Mouse (Mus musculus) 416B (cell line): ENCODE measurements at regions not wholly inside any gene's neighbourhood (a gene's known extent, or its start where the extent isn't known, plus 50 kb on each side); places are given as distances from the start of the nearest gene placed in this dataset.
"Not testable (repeated sequence)": the region's sequence is repeated elsewhere in the genome, so short reads cannot be mapped to it uniquely, and the experiment has no call there.

Experiments
- DNase-seq: peaks from one replicate; pipeline ENCODE4 v3.0.0; 2011; ENCODE audit warnings: low read depth

DNA sequence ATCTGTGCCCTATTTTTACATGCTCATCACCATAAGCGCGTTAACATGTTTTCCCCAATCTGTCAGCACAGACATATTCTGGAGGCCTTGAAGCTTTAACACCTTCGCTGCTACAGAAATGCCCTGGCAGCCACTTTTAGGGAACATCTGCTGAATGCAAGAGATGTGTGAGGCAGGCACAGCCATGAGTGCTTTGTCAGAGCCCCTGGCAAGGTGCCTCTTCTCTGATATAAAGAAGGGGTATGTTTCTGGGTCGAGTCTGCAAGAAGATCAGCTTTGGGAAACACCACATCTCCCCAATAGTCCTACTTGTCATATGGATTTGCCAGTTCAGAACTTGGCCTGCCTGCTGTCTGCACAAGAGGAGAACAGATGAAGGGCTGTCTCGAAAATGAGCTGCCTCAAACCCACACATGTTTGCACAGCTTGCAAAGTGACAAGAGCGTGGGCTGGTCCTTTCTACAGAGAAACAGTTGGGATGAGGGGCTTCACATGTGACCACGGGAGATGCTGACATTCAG lies 1263.3 kb upstream of the Klhl29 start:
- no peak for DNase-seq

DNA sequence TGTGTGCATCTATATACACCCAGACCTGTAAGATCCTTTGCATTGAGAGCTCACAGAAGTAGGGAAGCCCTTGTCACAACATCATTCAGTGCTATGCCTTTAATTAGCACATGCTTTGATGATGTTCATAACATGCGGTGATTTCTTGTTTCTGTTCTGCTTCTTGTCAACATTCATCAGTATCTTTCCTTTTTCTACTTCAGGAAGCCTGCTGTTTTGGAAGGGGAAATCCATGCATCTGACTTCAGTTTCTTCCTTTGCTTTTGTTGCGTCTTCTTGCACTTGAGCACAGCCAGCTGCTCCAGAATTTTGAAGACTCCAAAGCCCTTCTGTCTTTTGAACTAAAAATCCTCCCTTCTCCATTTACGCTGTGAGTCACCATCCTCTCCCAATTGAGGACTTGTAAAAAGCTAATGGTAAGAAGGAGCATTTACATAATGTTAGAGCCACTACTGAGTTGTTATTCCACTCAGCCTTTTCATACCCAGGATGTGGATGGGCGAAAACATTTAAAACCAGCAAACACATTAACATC lies 1262.4 kb upstream of the Klhl29 start:
- DNase-seq, result no peak

DNA sequence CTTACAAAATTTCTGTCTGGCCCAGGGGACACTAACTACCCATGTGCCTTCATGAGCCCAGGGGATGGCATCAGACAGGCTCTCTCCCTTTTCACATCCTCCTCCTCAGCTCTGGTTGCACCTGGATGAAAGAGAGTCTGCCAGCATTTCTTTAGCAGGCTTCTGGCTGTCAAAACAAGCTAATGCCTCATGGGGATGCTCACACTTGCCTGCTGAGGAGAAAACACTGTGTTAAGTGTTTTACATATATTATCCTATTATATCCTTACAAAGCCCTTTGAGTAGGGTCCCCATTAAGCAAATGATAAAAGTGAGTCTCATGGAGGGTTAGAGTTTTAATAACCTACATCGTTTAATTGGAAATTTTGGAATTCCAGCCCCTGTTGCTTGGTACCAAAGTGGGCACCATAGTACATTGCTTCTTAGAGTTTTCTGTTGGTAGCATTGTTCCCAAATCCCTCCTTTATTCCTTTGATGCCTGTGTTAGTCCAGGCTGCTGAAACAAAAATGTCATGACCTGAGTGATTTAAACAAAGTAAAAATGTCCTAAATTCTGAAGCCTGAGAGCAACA lies 1247.2 kb upstream of the Klhl29 start:
- no peak for DNase-seq

DNA sequence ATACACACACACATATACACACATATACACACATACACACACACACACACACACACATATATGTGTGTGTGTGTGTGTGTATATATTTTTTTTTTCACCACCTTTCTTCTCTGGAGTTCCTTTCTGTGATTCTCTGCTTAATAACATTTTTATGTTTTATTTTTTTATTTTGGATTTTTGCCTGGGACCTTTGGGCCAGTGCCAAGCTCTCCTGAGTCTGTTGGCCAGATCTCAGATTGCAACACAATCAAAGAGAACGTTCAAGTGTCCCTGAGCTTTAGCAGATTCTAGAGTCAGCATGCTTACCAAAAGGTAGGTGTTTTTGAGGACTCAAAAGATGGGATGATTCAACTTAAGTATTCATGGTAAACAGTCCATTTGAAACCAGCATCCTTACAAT lies 1225.6 kb upstream of the Klhl29 start:
- no peak for DNase-seq

DNA sequence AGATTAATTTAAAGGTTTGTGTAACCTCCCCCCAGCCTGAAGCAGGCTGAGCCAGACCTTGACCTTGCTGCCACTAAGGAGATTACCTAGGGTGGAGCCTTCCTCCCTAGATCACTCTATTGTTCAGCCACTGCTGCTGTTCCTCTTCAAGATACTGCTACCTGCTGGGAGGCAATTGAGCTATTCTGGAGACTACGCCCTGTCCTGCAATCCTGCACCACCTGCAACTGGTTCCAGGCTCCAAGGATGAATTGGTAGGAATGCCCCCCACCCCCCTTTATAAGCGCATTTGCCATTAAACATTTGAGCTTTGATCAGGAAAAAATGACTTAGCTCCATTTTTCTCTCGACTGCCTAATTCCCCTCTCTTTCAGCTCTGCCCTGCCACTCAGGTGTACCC lies 1220.0 kb upstream of the Klhl29 start:
- DNase-seq, result not testable (repeated sequence)

DNA sequence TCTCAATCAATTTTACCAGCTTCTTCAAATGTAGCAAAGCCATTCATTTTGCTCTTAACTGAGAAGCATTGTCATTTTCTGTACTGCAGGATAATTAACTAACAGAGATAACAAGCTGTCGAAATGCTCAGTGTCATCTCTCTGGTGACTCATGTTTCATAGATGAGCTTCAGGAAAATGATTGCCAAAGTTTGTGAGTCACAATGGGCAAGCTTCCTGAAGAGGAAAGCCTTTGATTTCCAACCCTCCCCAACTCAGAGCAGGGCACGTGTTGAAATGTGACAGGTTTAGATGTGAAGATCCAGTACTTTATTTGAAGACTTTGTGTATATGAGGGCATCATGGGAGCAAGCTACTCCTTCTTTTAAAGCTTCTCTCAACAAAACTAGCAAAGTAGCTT lies 1214.7 kb upstream of the Klhl29 start:
- DNase-seq, result peak; percentile 5

DNA sequence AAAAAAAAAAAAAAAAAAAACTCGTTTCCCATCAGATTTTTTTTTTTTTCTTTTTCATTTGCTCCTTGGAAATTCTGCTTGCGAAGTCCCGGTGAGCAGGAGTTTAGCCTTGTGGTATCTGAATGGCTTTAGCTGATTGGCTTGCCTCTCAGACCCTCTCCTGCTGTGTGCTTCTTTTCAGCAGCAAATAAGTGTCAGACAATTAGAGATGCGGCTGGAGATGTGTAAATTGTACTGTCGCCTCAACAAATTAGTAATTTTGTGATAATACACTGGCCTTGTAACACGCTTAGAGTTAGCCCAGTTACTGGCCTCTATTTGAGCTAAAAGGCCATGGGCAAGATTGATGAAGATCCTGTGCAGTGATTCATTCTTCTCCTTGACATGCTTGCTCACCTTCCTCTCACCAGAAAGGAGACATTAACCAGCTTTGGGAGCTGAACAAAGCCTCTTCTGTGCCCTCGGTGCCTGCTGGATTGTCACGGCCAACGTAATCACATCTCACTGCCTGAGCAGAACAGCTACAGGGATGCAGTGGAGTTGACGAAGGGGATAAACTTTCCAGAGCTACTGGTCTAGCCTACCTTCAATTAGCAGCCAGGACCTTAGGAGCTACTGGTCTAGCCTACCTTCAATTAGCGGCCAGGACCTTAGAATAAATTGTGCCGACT lies 1212.7 kb upstream of the Klhl29 start:
- DNase-seq, result no peak

DNA sequence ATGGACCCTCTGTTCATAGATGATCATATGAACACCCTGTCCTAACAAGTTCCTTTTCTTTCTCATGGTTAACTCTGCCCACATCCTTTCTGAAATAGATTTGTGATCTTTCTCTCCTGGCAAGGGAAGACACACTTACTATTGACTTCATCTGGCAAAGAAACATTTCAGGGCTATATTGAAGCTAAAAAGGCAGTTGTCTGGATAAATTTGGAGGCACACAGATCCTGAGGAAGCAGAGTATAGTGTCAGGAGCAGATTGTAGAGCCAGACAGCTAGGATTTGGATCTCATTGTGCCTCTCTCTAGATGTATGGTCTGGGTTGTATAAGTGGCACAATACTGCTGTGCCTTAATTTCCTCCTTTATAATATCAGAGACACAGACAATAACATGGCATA lies 1204.7 kb upstream of the Klhl29 start:
- no peak for DNase-seq

DNA sequence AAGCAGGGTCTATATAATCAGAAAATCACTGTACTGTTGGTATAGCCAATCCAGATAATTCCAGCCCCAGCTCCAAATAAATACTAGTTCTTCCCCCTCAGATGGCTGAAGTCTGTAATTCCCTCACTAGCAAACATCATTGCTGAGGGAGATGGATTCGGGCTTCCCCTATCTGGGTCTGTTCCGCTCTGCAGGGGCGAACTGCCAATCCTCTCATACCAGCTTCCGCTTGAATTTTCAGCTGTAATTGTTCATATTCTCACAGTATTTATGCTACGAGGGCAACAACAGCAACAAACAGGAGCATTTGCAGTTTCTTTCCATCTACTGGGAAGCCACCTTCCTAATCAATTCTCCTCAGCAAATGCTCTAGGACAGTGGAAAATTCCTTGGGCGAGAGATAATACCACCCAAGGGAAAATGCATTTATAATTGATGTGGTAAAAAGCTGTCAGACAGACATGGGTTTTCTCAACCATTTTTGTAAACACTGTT lies 1201.4 kb upstream of the Klhl29 start:
- DNase-seq, result no peak
